Mouse (Mus musculus) heart, embryonic 14.5 days (tissue): ENCODE measurements around the gene Lrg1. TPM values are rescaled to one million over a fixed set of nuclear protein-coding genes. Genes with fewer than 3 reads are reported as not detected.

Experiments used
- ATAC-seq: fragments of 200-750 bp; cut with Nextera tagmentation; 2 replicates; pipeline ENCODE4 v1.8.0; 2017; ENCODE audit warnings: low read depth, moderate TSS enrichment; ENCODE audit not compliant: insufficient number of reproducible peaks, insufficient read depth, low FRiP score
- H3K27ac ChIP-seq, 2 experiments: fragments of 200-500 bp in 1 of 2; fragments of 300-500 bp in 1 of 2; sonication (generic) in 1 of 2; replicated peaks in 1 of 2; 2 replicates each; pipeline ENCODE4 v1.5.1; 2012 to 2014; ENCODE audit warnings: low read depth in 2 of 2, low read length in 2 of 2, control low read depth in 1 of 2, mild to moderate bottlenecking in 1 of 2, mixed read lengths in 1 of 2; ENCODE audit not compliant: control insufficient read depth in 1 of 2, insufficient read depth in 1 of 2
- H3K27me3 ChIP-seq: fragments of 300-500 bp; sonication (generic); 2 replicates; pipeline ENCODE4 v1.6.1; 2014; ENCODE audit warnings: mild to moderate bottlenecking, low read length, control low read depth; ENCODE audit not compliant: control insufficient read depth, insufficient read depth
- H3K36me3 ChIP-seq: fragments of 300-500 bp; sonication (generic); 2 replicates; pipeline ENCODE4 v1.6.1; 2014; ENCODE audit warnings: mild to moderate bottlenecking, control low read depth, low read length, mixed read lengths; ENCODE audit not compliant: control insufficient read depth, insufficient read depth
- H3K4me1 ChIP-seq, 2 experiments: fragments of 200-500 bp in 1 of 2; fragments of 300-500 bp in 1 of 2; sonication (generic) in 1 of 2; 2 replicates each; pipeline ENCODE4 v1.6.1; 2012 to 2014; ENCODE audit warnings: low read length in 2 of 2, control low read depth in 1 of 2, mixed read lengths in 1 of 2; ENCODE audit not compliant: control insufficient read depth in 2 of 2, insufficient read depth in 2 of 2
- H3K4me2 ChIP-seq: fragments of 300-500 bp; sonication (generic); 2 replicates; pipeline ENCODE4 v1.6.1; 2014; ENCODE audit warnings: mild to moderate bottlenecking, low read length
- H3K4me3 ChIP-seq, 2 experiments: fragments of 200-500 bp in 1 of 2; fragments of 300-500 bp in 1 of 2; sonication (generic) in 1 of 2; 2 replicates each; pipeline ENCODE4 v1.5.1; 2012 to 2014; ENCODE audit warnings: low read length in 2 of 2, mild to moderate bottlenecking in 2 of 2, control low read depth in 1 of 2, low read depth in 1 of 2, moderate library complexity in 1 of 2; ENCODE audit not compliant: control insufficient read depth in 1 of 2, insufficient read depth in 1 of 2
- H3K9ac ChIP-seq: fragments of 300-500 bp; sonication (generic); 2 replicates; pipeline ENCODE4 v1.6.1; 2014; ENCODE audit warnings: mild to moderate bottlenecking, low read length
- H3K9me3 ChIP-seq: fragments of 300-500 bp; sonication (generic); 2 replicates; pipeline ENCODE4 v1.6.1; 2016; ENCODE audit warnings: low read length, control low read depth; ENCODE audit not compliant: control insufficient read depth
- polyA plus RNA-seq: library from polyadenylated mRNA; unstranded; fragments of >200 nt; fragmentation: Nextera tagmentation; extraction: Ambion mirVana; gene quantifications from 2 replicates; pipeline ENCODE4 v1.2.1, GENCODE M21; 2014

Gene Lrg1
- polyA plus RNA-seq, 1 experiment from 2014 or later: 0.32 TPM

GRCm38 (mm10) chr17:56071126-56071525, 50.7 kb downstream of the Lrg1 start:
- H3K36me3 ChIP-seq: peaks cover 71% of the 10 kb centered on the region
- no peak overlapping the region for H3K27ac ChIP-seq
- no peaks in the 10 kb centered on the region for H3K27me3 ChIP-seq
- H3K9me3 ChIP-seq: no peaks in the 10 kb centered on the region
- H3K9ac ChIP-seq: no peak overlapping the region
- no peak overlapping the region for H3K4me2 ChIP-seq
- peaks cover 8 to 10% of the 10 kb centered on the region in 2 experiments for H3K4me1 ChIP-seq
- H3K4me3 ChIP-seq: no peak overlapping the region
- no peak for ATAC-seq

Other genes with a start within 250 kb of the Lrg1 start
- gene Zfp119a, start 243.1 kb downstream of the Lrg1 start, polyA plus RNA-seq: 5.7 and 5.9 TPM in 2 replicates
- gene Zfp959, start 229.9 kb downstream of the Lrg1 start, polyA plus RNA-seq: 8.1 and 9.4 TPM in 2 replicates
- gene Zfp119b, start 172.5 kb downstream of the Lrg1 start, polyA plus RNA-seq: 4.5 and 5.1 TPM in 2 replicates
- 1.0 and 1.3 TPM in 2 replicates for gene Ebi3, start 169.4 kb downstream of the Lrg1 start, polyA plus RNA-seq
- gene Yju2, start 162.9 kb downstream of the Lrg1 start, polyA plus RNA-seq: 8.9 and 13.5 TPM in 2 replicates
- gene Shd, start 151.5 kb downstream of the Lrg1 start, polyA plus RNA-seq: 7.1 and 7.3 TPM in 2 replicates
- gene Fsd1, start 135.5 kb downstream of the Lrg1 start, polyA plus RNA-seq: 1.6 and 1.8 TPM in 2 replicates
- 15.9 and 16.6 TPM in 2 replicates for gene Stap2, start 116.4 kb downstream of the Lrg1 start, polyA plus RNA-seq
- gene Mpnd, start 116.3 kb downstream of the Lrg1 start, polyA plus RNA-seq: 73.9 and 84.4 TPM in 2 replicates
- gene Sh3gl1, start 85.4 kb downstream of the Lrg1 start, polyA plus RNA-seq: 63.6 and 70.5 TPM in 2 replicates
- 9.0 and 9.2 TPM in 2 replicates for gene Chaf1a, start 81.6 kb downstream of the Lrg1 start, polyA plus RNA-seq
- gene Ubxn6, start 47.0 kb downstream of the Lrg1 start, polyA plus RNA-seq: 41.3 and 42.5 TPM in 2 replicates
- gene Hdgfl2, start 42.4 kb downstream of the Lrg1 start, polyA plus RNA-seq: 56.5 and 57.5 TPM in 2 replicates
- gene Plin4, start 12.2 kb downstream of the Lrg1 start, polyA plus RNA-seq: 0.15 and 0.19 TPM in 2 replicates
- 0.88 and 1.1 TPM in 2 replicates for gene Plin5, start 4.4 kb downstream of the Lrg1 start, polyA plus RNA-seq
- gene Sema6b, start 18.3 kb upstream of the Lrg1 start, polyA plus RNA-seq: 0.55 and 0.85 TPM in 2 replicates
- 8.9 and 9.4 TPM in 2 replicates for gene Tnfaip8l1, start 40.5 kb upstream of the Lrg1 start, polyA plus RNA-seq
- 76.6 and 81.1 TPM in 2 replicates for gene Mydgf, start 61.9 kb upstream of the Lrg1 start, polyA plus RNA-seq
- gene Dpp9, start 96.9 kb upstream of the Lrg1 start, polyA plus RNA-seq: 18.9 and 19.5 TPM in 2 replicates
- 23.6 and 25.9 TPM in 2 replicates for gene Fem1a, start 134.8 kb upstream of the Lrg1 start, polyA plus RNA-seq
- gene Ticam1, start 154.8 kb upstream of the Lrg1 start, polyA plus RNA-seq: 9.2 and 9.3 TPM in 2 replicates
- 66.4 and 70.9 TPM in 2 replicates for gene Plin3, start 170.9 kb upstream of the Lrg1 start, polyA plus RNA-seq
- not detected in 2 replicates for gene Arrdc5, start 178.3 kb upstream of the Lrg1 start, polyA plus RNA-seq
- 42.8 and 44.6 TPM in 2 replicates for gene Uhrf1, start 181.3 kb upstream of the Lrg1 start, polyA plus RNA-seq
- 24.1 and 24.4 TPM in 2 replicates for gene Kdm4b, start 204.1 kb upstream of the Lrg1 start, polyA plus RNA-seq